Mouse (Mus musculus) stomach, embryonic 14.5 days (tissue): ENCODE results near the gene Gm13285. TPM values are rescaled to one million over a fixed set of nuclear protein-coding genes. Genes with fewer than 3 reads are reported as not detected.
"Not testable (repeated sequence)": the region's sequence is repeated elsewhere in the genome, so short reads cannot be mapped to it uniquely, and the experiment has no call there.

Experiments used
- ATAC-seq: fragments of 200-750 bp; cut with Nextera tagmentation; 2 replicates; pipeline ENCODE4 v1.8.0; 2017; ENCODE audit warnings: low read depth, moderate TSS enrichment; ENCODE audit not compliant: insufficient number of reproducible peaks, insufficient read depth, low FRiP score
- H3K27ac ChIP-seq: fragments of 300-500 bp; sonication (generic); 2 replicates; pipeline ENCODE4 v1.5.1; 2014; ENCODE audit warnings: mild to moderate bottlenecking, low read length, moderate library complexity, mixed read lengths
- H3K27me3 ChIP-seq: fragments of 300-500 bp; sonication (generic); 2 replicates; pipeline ENCODE4 v1.6.1; 2014; ENCODE audit warnings: low read length, control low read depth, mixed read lengths; ENCODE audit not compliant: control insufficient read depth, insufficient read depth
- H3K36me3 ChIP-seq: fragments of 300-500 bp; sonication (generic); 2 replicates; pipeline ENCODE4 v1.6.1; 2014; ENCODE audit warnings: mild to moderate bottlenecking, control low read depth, low read length, moderate library complexity, mixed read lengths; ENCODE audit not compliant: control insufficient read depth, insufficient read depth
- H3K4me1 ChIP-seq: fragments of 300-500 bp; sonication (generic); 2 replicates; pipeline ENCODE4 v1.6.1; 2014; ENCODE audit warnings: low read length, control low read depth, mixed read lengths; ENCODE audit not compliant: control insufficient read depth, insufficient read depth
- H3K4me2 ChIP-seq: fragments of 300-500 bp; sonication (generic); replicated peaks from 2 replicates; pipeline ENCODE4 v1.6.1; 2014; ENCODE audit warnings: low read depth, low read length, control low read depth
- H3K4me3 ChIP-seq: fragments of 300-500 bp; sonication (generic); 2 replicates; pipeline ENCODE4 v1.5.1; 2014; ENCODE audit warnings: low read depth, low read length, control low read depth
- H3K9ac ChIP-seq: fragments of 300-500 bp; sonication (generic); replicated peaks from 2 replicates; pipeline ENCODE4 v1.6.1; 2014; ENCODE audit warnings: low read depth, mild to moderate bottlenecking, control low read depth, low read length, moderate library complexity, mixed read lengths
- H3K9me3 ChIP-seq: fragments of 300-500 bp; sonication (generic); 2 replicates; pipeline ENCODE4 v1.6.1; 2016; ENCODE audit warnings: low read depth, low read length, control low read depth; ENCODE audit not compliant: control insufficient read depth
- WGBS: fragments of 180-500 bp; shearing (Covaris S2); extraction: QIAGEN DNeasy Blood & Tissue Kit; methylation state at CpG from one replicate; pipeline ENCODE4 v1.1.7; 2014; 5-methylcytosine and 5-hydroxymethylcytosine counted together
- polyA plus RNA-seq: library from polyadenylated mRNA; unstranded; fragments of >200 nt; fragmentation: Nextera tagmentation; extraction: Ambion mirVana; gene quantifications from 2 replicates; pipeline ENCODE4 v1.2.1, GENCODE M21; 2014

Gm13285 gene
- polyA plus RNA-seq, 1 experiment from 2014 or later: 1.00 TPM

DNA sequence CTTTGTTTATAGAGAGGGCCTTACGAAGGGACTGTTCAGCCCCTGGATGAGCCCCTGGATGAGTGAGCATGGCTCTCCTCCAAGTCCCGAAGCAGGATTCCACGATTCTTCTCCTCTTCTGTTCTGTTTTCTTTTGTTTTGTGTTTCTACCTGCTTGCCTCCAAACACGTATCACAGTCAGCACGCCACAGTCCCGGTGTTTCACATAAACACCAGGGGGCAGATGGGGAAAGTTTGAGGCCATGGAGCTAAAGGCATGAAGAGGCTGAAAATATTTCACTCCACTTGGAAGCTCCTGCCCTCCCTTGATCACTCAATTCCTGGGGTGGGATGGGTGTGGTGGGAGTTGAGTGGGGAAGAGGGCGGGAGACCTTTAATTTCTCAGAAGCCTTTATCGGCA is 37.7 kb upstream of the Gm13285 start:
- 65% methylated on average over 6 of the region's 8 CpGs for WGBS
- not testable (repeated sequence) for H3K9me3 ChIP-seq, H3K4me1 ChIP-seq, H3K27me3 ChIP-seq, H3K4me3 ChIP-seq, H3K27ac ChIP-seq, ATAC-seq, H3K36me3 ChIP-seq, H3K4me2 ChIP-seq, H3K9ac ChIP-seq

DNA sequence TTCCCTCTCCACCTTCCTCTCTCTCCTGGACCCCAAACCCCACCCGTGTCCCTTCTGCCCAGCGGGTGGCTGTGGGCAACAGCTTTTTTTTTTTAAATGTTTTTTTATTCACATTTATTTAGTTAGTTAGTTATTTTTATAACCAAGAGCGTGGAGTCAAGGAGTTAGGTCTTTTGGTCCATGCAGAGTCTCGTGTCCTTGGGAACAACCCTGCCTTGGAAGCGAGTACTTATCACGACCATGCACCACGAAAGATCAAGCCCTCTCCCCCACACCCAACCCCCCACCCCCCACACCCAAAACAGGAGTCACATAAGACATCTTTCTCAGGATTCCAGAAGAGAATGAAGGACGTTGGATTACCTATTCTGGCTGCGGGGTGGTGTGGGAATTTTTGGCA is 37.1 kb upstream of the Gm13285 start:
- not testable (repeated sequence) for ATAC-seq, H3K9ac ChIP-seq, H3K4me1 ChIP-seq, H3K36me3 ChIP-seq, H3K9me3 ChIP-seq, H3K4me3 ChIP-seq, H3K27me3 ChIP-seq, H3K27ac ChIP-seq, H3K4me2 ChIP-seq
- 64% methylated on average over 9 of the region's 9 CpGs for whole genome bisulfite sequencing

DNA sequence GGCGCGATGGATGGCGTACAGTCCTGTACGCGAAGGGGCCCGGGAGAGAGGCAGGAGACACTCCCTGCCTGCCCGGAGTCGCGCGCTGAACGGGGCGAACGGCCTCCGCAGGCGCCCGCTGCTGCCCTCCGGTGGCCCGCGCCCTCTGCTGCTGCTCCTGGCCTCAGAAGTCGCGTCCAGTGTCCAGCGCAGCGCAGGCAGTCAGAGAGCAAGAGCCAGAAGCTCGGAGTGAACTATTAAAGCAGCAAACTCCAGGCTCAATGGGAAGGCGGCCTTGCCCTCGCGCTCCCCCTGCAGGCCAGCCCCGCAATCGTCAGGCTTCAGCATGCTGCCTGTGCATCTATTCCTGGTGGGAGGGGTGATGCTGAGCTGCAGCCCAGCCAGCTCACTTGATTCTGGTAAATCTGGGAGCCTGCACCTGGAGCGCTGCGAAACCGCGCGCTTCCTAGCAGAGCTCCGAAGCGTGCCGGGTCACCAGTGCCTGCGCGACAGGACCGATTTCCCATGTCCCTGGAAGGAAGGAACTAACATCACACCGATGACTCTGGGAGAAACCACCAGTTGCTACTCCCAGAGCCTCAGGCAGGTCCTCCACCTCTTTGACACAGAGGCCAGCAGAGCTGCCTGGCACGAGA is 36.0 kb upstream of the Gm13285 start:
- not testable (repeated sequence) for H3K9ac ChIP-seq, ATAC-seq
- WGBS: 5% methylated on average over 23 of the region's 42 CpGs

DNA sequence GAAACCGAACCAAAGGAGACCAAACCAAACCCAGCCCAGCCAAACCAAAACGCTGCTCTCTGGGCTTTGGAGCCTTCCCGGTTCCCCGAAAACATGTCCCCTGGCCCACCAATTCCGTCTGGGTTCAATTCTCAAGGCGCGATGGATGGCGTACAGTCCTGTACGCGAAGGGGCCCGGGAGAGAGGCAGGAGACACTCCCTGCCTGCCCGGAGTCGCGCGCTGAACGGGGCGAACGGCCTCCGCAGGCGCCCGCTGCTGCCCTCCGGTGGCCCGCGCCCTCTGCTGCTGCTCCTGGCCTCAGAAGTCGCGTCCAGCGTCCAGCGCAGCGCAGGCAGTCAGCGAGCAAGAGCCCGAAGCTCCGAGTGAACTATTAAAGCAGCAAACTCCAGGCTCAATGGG is 25.9 kb upstream of the Gm13285 start, which contains the start of gene Gm13290:
Gene Gm13290, plus strand, starts transcription at position 301 of the 400 bp plus-strand sequence.
- H3K36me3 ChIP-seq, ATAC-seq, H3K4me1 ChIP-seq, H3K9ac ChIP-seq, H3K4me3 ChIP-seq, H3K4me2 ChIP-seq, H3K27ac ChIP-seq, H3K9me3 ChIP-seq, H3K27me3 ChIP-seq: not testable (repeated sequence)
- WGBS: no CpG with 5 or more reads among the region's 32 CpGs

More for the DNA sequence above, 36.0 kb upstream of the Gm13285 start:
- Histone ChIP-seq H3K4me2 (peak overlapping the region; percentile 35; the same call in 1 of the 2 replicates), H3K4me3 (peak overlapping the region; percentile 17; the same call in 1 of the 2 replicates), H3K27ac (peak overlapping the region; percentile 27; the same call in 1 of the 2 replicates)
- H3K27me3 ChIP-seq, H3K9me3 ChIP-seq, H3K4me1 ChIP-seq, H3K36me3 ChIP-seq: not testable (repeated sequence)

DNA sequence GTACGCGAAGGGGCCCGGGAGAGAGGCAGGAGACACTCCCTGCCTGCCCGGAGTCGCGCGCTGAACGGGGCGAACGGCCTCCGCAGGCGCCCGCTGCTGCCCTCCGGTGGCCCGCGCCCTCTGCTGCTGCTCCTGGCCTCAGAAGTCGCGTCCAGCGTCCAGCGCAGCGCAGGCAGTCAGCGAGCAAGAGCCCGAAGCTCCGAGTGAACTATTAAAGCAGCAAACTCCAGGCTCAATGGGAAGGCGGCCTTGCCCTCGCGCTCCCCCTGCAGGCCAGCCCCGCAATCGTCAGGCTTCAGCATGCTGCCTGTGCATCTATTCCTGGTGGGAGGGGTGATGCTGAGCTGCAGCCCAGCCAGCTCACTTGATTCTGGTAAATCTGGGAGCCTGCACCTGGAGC is 22.8 kb upstream of the Gm13285 start, which contains the start of gene Gm13289:
Gene Gm13289, plus strand, starts transcription at position 301 of the 400 bp plus-strand sequence.
- WGBS: no CpG with 5 or more reads among the region's 29 CpGs
- H3K4me2 ChIP-seq, H3K36me3 ChIP-seq, H3K27me3 ChIP-seq, H3K4me3 ChIP-seq, H3K27ac ChIP-seq, H3K4me1 ChIP-seq, ATAC-seq, H3K9me3 ChIP-seq, H3K9ac ChIP-seq: not testable (repeated sequence)

DNA sequence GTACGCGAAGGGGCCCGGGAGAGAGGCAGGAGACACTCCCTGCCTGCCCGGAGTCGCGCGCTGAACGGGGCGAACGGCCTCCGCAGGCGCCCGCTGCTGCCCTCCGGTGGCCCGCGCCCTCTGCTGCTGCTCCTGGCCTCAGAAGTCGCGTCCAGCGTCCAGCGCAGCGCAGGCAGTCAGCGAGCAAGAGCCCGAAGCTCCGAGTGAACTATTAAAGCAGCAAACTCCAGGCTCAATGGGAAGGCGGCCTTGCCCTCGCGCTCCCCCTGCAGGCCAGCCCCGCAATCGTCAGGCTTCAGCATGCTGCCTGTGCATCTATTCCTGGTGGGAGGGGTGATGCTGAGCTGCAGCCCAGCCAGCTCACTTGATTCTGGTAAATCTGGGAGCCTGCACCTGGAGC is 19.9 kb upstream of the Gm13285 start, which contains the start of gene Gm13272:
Gene Gm13272, plus strand, starts transcription at position 301 of the 400 bp plus-strand sequence.
- H3K4me3 ChIP-seq, H3K9me3 ChIP-seq, ATAC-seq, H3K9ac ChIP-seq, H3K27ac ChIP-seq, H3K27me3 ChIP-seq, H3K4me2 ChIP-seq, H3K36me3 ChIP-seq, H3K4me1 ChIP-seq: not testable (repeated sequence)
- no CpG with 5 or more reads among the region's 29 CpGs for WGBS

DNA sequence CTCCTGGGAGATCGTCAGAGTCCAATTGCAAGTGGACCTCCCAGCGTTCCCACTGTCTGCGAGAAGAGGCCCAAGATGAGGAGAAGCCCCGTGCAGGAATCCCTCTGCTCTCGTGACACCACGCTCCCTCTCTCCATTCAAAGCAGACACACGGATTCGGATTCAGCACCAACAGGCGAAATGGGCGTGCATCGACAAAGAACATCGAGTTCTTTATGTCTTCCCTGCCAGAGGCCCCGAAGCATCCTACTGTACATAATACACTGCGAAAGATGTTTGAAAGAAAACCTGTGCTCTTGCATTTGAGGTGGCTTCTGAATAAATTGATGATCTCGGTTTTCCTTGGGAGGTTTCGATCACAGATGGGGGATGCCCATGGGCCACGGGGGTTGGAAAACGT is 19.1 kb upstream of the Gm13285 start:
- H3K4me1 ChIP-seq, H3K27ac ChIP-seq, H3K9me3 ChIP-seq, H3K27me3 ChIP-seq, H3K4me3 ChIP-seq, H3K4me2 ChIP-seq, H3K9ac ChIP-seq, ATAC-seq, H3K36me3 ChIP-seq: not testable (repeated sequence)
- 47% methylated on average over 15 of the region's 18 CpGs for WGBS

DNA sequence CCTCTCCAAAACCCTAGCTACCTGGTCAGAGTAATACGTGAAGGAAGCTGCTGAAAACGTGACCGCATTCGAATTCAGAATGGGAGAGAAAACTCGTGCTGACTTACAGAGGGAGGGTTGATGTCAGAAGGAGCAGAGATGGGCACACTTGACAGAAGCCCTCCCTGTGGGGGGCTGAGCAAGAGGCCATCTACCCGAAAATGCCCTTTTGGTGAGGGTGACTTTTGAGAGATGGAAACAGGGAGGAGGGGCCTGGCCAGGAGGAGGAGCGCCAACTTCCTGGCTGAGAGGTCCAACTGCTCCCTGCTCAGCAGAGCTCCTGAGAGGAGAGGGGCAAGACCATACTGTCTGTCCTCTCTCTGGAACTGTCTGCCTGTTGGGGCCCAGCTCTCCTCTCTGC is 17.6 kb upstream of the Gm13285 start, which contains the start of gene Ifnz:
Gene Ifnz, plus strand, starts transcription at position 301 of the 400 bp plus-strand sequence.
- H3K27ac ChIP-seq, H3K9me3 ChIP-seq, H3K9ac ChIP-seq, H3K27me3 ChIP-seq, H3K4me1 ChIP-seq, ATAC-seq, H3K36me3 ChIP-seq, H3K4me3 ChIP-seq: not testable (repeated sequence)
- WGBS: 11% methylated on average over 1 of the region's 7 CpGs
- 0 out of 2 replicates have a peak within 1 kb of the TSS, but pooled peaks have one; percentile 18 for H3K4me2 ChIP-seq

DNA sequence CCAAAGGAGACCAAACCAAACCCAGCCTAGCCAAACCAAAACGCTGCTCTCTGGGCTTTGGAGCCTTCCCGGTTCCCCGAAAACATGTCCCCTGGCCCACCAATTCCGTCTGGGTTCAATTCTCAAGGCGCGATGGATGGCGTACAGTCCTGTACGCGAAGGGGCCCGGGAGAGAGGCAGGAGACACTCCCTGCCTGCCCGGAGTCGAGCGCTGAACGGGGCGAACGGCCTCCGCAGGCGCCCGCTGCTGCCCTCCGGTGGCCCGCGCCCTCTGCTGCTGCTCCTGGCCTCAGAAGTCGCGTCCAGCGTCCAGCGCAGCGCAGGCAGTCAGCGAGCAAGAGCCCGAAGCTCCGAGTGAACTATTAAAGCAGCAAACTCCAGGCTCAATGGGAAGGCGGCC is 17.1 kb upstream of the Gm13285 start:
- 0 out of 2 replicates have a peak overlapping the region, but pooled peaks have one; percentile 18 for H3K4me2 ChIP-seq
- H3K27me3 ChIP-seq, H3K4me3 ChIP-seq, H3K4me1 ChIP-seq, H3K36me3 ChIP-seq, ATAC-seq, H3K27ac ChIP-seq, H3K9ac ChIP-seq, H3K9me3 ChIP-seq: not testable (repeated sequence)
- WGBS: 0% methylated on average over 3 of the region's 31 CpGs
